Mouse (Mus musculus) intestine, embryonic 15.5 days (tissue): Measurements from ENCODE around the gene Gm10073. TPM values are rescaled to one million over a fixed set of nuclear protein-coding genes. Genes with fewer than 3 reads are reported as not detected.

Experiments used
- polyA plus RNA-seq: library from polyadenylated mRNA; unstranded; fragments of >200 nt; fragmentation: Nextera tagmentation; extraction: Ambion mirVana; gene quantifications from 2 replicates; pipeline ENCODE4 v1.2.1, GENCODE M21; 2015

Gene Gm10073
- polyA plus RNA-seq, 1 experiment from 2014 or later = 15.5 TPM

Other genes starting within 250 kb of the Gm10073 start
- gene Smpd3, start 235.5 kb downstream of the Gm10073 start, polyA plus RNA-seq = 21.8 and 22.3 TPM in 2 replicates
- gene Zfp90, start 158.1 kb downstream of the Gm10073 start, polyA plus RNA-seq = 13.9 and 15.3 TPM in 2 replicates
- gene 6030452D12Rik, start 72.9 kb downstream of the Gm10073 start, polyA plus RNA-seq = not detected in 2 replicates
- gene Cdh3, start 62.6 kb downstream of the Gm10073 start, polyA plus RNA-seq = 16.2 and 17.5 TPM in 2 replicates
- 152 and 158 TPM in 2 replicates for gene Cdh1, start 29.9 kb upstream of the Gm10073 start, polyA plus RNA-seq
- gene Tango6, start 109.6 kb upstream of the Gm10073 start, polyA plus RNA-seq = 8.3 and 9.1 TPM in 2 replicates